Mouse (Mus musculus) liver, embryonic 15.5 days (tissue): ENCODE data around the gene D5Ertd579e. TPM values are rescaled to one million over a fixed set of nuclear protein-coding genes. Genes with fewer than 3 reads are reported as not detected.
A peak's percentile ranks its signal among the peaks of the same experiment; 100 is the strongest.

Experiments
- ATAC-seq: fragments of 200-750 bp; cut with Nextera tagmentation; 2 replicates; pipeline ENCODE4 v1.8.0; 2017; ENCODE audit warnings: moderate number of reproducible peaks, mild to moderate bottlenecking, moderate library complexity; ENCODE audit not compliant: insufficient read depth
- H3K27ac ChIP-seq: fragments of 300-500 bp; sonication (generic); replicated peaks from 2 replicates; pipeline ENCODE4 v1.5.1; 2015; ENCODE audit warnings: mild to moderate bottlenecking, inconsistent platforms
- H3K27me3 ChIP-seq: fragments of 300-500 bp; sonication (generic); 2 replicates; pipeline ENCODE4 v1.6.1; 2015; ENCODE audit warnings: mild to moderate bottlenecking, inconsistent platforms
- H3K36me3 ChIP-seq: fragments of 300-500 bp; sonication (generic); replicated peaks from 2 replicates; pipeline ENCODE4 v1.6.1; 2015; ENCODE audit warnings: moderate library complexity, mild to moderate bottlenecking, inconsistent platforms
- H3K4me1 ChIP-seq: fragments of 300-500 bp; sonication (generic); replicated peaks from 2 replicates; pipeline ENCODE4 v1.6.1; 2015; ENCODE audit warnings: inconsistent platforms
- H3K4me2 ChIP-seq: fragments of 300-500 bp; sonication (generic); 2 replicates; pipeline ENCODE4 v1.6.1; 2015; ENCODE audit warnings: moderate library complexity, mild to moderate bottlenecking, inconsistent platforms
- H3K4me3 ChIP-seq: fragments of 300-500 bp; sonication (generic); replicated peaks from 2 replicates; pipeline ENCODE4 v1.5.1; 2015; ENCODE audit warnings: mild to moderate bottlenecking, inconsistent platforms
- H3K9ac ChIP-seq: fragments of 300-500 bp; sonication (generic); 2 replicates; pipeline ENCODE4 v1.6.1; 2015; ENCODE audit warnings: moderate library complexity, mild to moderate bottlenecking, inconsistent platforms
- H3K9me3 ChIP-seq: fragments of 300-500 bp; sonication (generic); replicated peaks from 2 replicates; pipeline ENCODE4 v1.6.1; 2016; ENCODE audit warnings: inconsistent platforms
- WGBS: fragments of 180-500 bp; shearing (Covaris S2); methylation state at CpG from one replicate; pipeline ENCODE4 v1.1.7; 2015; ENCODE audit warnings: mixed read lengths; ENCODE audit not compliant: insufficient replicate concordance; 5-methylcytosine and 5-hydroxymethylcytosine counted together
- polyA plus RNA-seq: library from polyadenylated mRNA; unstranded; fragments of >200 nt; fragmentation: Nextera tagmentation; extraction: Ambion mirVana; gene quantifications from 2 replicates; pipeline ENCODE4 v1.2.1, GENCODE M21; 2015

D5Ertd579e gene
- 22.1 and 22.2 TPM in 2 replicates for polyA plus RNA-seq

- under 1% methylated on average over 104 of the region's 104 CpGs for WGBS
- peaks cover 71% of the 10 kb centered on the region for H3K4me1 ChIP-seq
Observed at GRCm38 (mm10) chr5:36695461-36696231, at the start of gene D5Ertd579e. TSS of gene D5Ertd579e (minus strand) at chr5:36696024.

GRCm38 (mm10) chr5:36742126-36742848 is 46.5 kb upstream of the D5Ertd579e start:
- H3K9ac ChIP-seq, result no peak overlapping the region
- H3K4me2 ChIP-seq, result peak overlapping the region; percentile 42
- peaks cover 68% of the 10 kb centered on the region for H3K4me1 ChIP-seq
- no peak overlapping the region for H3K27ac ChIP-seq
- ATAC-seq, result no peak
- H3K9me3 ChIP-seq, result no peaks in the 10 kb centered on the region
- WGBS, result 37% methylated on average over 16 of the region's 16 CpGs
- no peaks in the 10 kb centered on the region for H3K27me3 ChIP-seq
- no peaks in the 10 kb centered on the region for H3K36me3 ChIP-seq
- peak overlapping the region; percentile 15 for H3K4me3 ChIP-seq

More at GRCm38 (mm10) chr5:36695461-36696231, at the start of gene D5Ertd579e:
- Histone ChIP-seq H3K27me3 (peaks cover 14% of the 10 kb centered on the region), H3K9me3 (no peaks in the 10 kb centered on the region), H3K27ac (peak within 1 kb of the TSS; percentile 94), H3K36me3 (peaks cover 9% of the 10 kb centered on the region; the same call in 1 of the 2 replicates), H3K4me3 (peak within 1 kb of the TSS; percentile 86), H3K9ac (peak within 1 kb of the TSS; percentile 94), H3K4me2 (peak within 1 kb of the TSS; percentile 94)
- peak; percentile 91 for ATAC-seq

- Histone ChIP-seq H3K27ac (peak overlapping the region; percentile 93; the same call in 1 of the 2 replicates), H3K4me1 (peaks cover 72% of the 10 kb centered on the region), H3K9ac (no peak overlapping the region), H3K4me2 (no peak overlapping the region), H3K27me3 (no peaks in the 10 kb centered on the region), H3K4me3 (no peak overlapping the region), H3K36me3 (no peaks in the 10 kb centered on the region), H3K9me3 (no peaks in the 10 kb centered on the region)
- 61% methylated on average over 4 of the region's 4 CpGs for WGBS
- no peak for ATAC-seq
Observed at GRCm38 (mm10) chr5:36739829-36740228, 44.0 kb upstream of the D5Ertd579e start.

- peak overlapping the region; percentile 93 for H3K27ac ChIP-seq
- H3K4me1 ChIP-seq, result peaks cover 78% of the 10 kb centered on the region
- no peak overlapping the region for H3K4me2 ChIP-seq
- H3K9ac ChIP-seq, result 0 out of 2 replicates have a peak overlapping the region, but pooled peaks have one; percentile 15
- no peaks in the 10 kb centered on the region for H3K9me3 ChIP-seq
- WGBS, result 68% methylated on average over 16 of the region's 16 CpGs
- H3K27me3 ChIP-seq, result no peaks in the 10 kb centered on the region
- ATAC-seq, result no peak
- H3K36me3 ChIP-seq, result no peaks in the 10 kb centered on the region
- no peak overlapping the region for H3K4me3 ChIP-seq
Observed at GRCm38 (mm10) chr5:36738799-36739615, 43.2 kb upstream of the D5Ertd579e start.

- Histone ChIP-seq H3K27me3 (no peaks in the 10 kb centered on the region), H3K4me3 (no peak overlapping the region), H3K27ac (peak overlapping the region; percentile 93), H3K4me2 (peak overlapping the region; percentile 1; the same call in 1 of the 2 replicates), H3K4me1 (peaks cover 87% of the 10 kb centered on the region), H3K9me3 (no peaks in the 10 kb centered on the region), H3K36me3 (no peaks in the 10 kb centered on the region), H3K9ac (0 out of 2 replicates have a peak overlapping the region, but pooled peaks have one; percentile 9)
- 78% methylated on average over 4 of the region's 4 CpGs for WGBS
- ATAC-seq, result no peak
Observed at GRCm38 (mm10) chr5:36737765-36738164, 41.9 kb upstream of the D5Ertd579e start.

- Histone ChIP-seq H3K36me3 (no peaks in the 10 kb centered on the region), H3K4me2 (peak overlapping the region; percentile 72), H3K4me3 (peak overlapping the region; percentile 43), H3K9ac (peak overlapping the region; percentile 48), H3K9me3 (no peaks in the 10 kb centered on the region), H3K4me1 (peaks cover 91% of the 10 kb centered on the region), H3K27ac (peak overlapping the region; percentile 93), H3K27me3 (no peaks in the 10 kb centered on the region)
- peak; percentile 81 for ATAC-seq
- WGBS, result 21% methylated on average over 8 of the region's 8 CpGs
Observed at GRCm38 (mm10) chr5:36736009-36736408, 40.2 kb upstream of the D5Ertd579e start.

GRCm38 (mm10) chr5:36735106-36735505 is 39.3 kb upstream of the D5Ertd579e start:
- H3K4me1 ChIP-seq, result peaks cover 93% of the 10 kb centered on the region
- H3K9me3 ChIP-seq, result no peaks in the 10 kb centered on the region
- peak overlapping the region; percentile 48 for H3K9ac ChIP-seq
- no peaks in the 10 kb centered on the region for H3K27me3 ChIP-seq
- H3K4me3 ChIP-seq, result peak overlapping the region; percentile 43
- WGBS, result 78% methylated on average over 6 of the region's 6 CpGs
- H3K4me2 ChIP-seq, result peak overlapping the region; percentile 72
- ATAC-seq, result peak; percentile 23
- peak overlapping the region; percentile 93 for H3K27ac ChIP-seq
- H3K36me3 ChIP-seq, result no peaks in the 10 kb centered on the region

GRCm38 (mm10) chr5:36733405-36733804 is 37.6 kb upstream of the D5Ertd579e start:
- 48% methylated on average over 3 of the region's 3 CpGs for WGBS
- H3K4me3 ChIP-seq, result peak overlapping the region; percentile 30

GRCm38 (mm10) chr5:36731901-36732652 is 36.3 kb upstream of the D5Ertd579e start:
- Histone ChIP-seq H3K9me3 (no peaks in the 10 kb centered on the region), H3K27ac (peak overlapping the region; percentile 91), H3K9ac (peak overlapping the region; percentile 49), H3K27me3 (peaks cover 10% of the 10 kb centered on the region; the same call in 1 of the 2 replicates), H3K4me2 (peak overlapping the region; percentile 53), H3K4me1 (peaks cover 89% of the 10 kb centered on the region), H3K4me3 (peak overlapping the region; percentile 33), H3K36me3 (no peaks in the 10 kb centered on the region)
- WGBS, result 56% methylated on average over 7 of the region's 7 CpGs
- ATAC-seq, result peak; percentile 64

More at GRCm38 (mm10) chr5:36733405-36733804, 37.6 kb upstream of the D5Ertd579e start:
- Histone ChIP-seq H3K27me3 (no peaks in the 10 kb centered on the region; the same call in 1 of the 2 replicates), H3K9me3 (no peaks in the 10 kb centered on the region), H3K36me3 (no peaks in the 10 kb centered on the region), H3K9ac (peak overlapping the region; percentile 31), H3K27ac (peak overlapping the region; percentile 91), H3K4me1 (peaks cover 90% of the 10 kb centered on the region), H3K4me2 (peak overlapping the region; percentile 52)
- ATAC-seq, result peak; percentile 61

- no peak overlapping the region for H3K4me2 ChIP-seq
- H3K4me1 ChIP-seq, result peaks cover 88% of the 10 kb centered on the region
- H3K4me3 ChIP-seq, result no peak overlapping the region
- H3K9me3 ChIP-seq, result no peaks in the 10 kb centered on the region
- peak overlapping the region; percentile 91 for H3K27ac ChIP-seq
- ATAC-seq, result no peak
- WGBS, result 59% methylated on average over 3 of the region's 3 CpGs
- peak overlapping the region; percentile 49; the same call in 1 of the 2 replicates for H3K9ac ChIP-seq
- no peaks in the 10 kb centered on the region for H3K36me3 ChIP-seq
- peaks cover 10% of the 10 kb centered on the region; the same call in 1 of the 2 replicates for H3K27me3 ChIP-seq
Observed at GRCm38 (mm10) chr5:36730689-36731088, 34.9 kb upstream of the D5Ertd579e start.
